Mouse (Mus musculus) MEL (cell line): ENCODE measurements around the gene St6galnac3. TPM values are rescaled to one million over a fixed set of nuclear protein-coding genes. Genes with fewer than 3 reads are reported as not detected.

Experiments used
- DNase-seq: peaks from one replicate; pipeline ENCODE4 v3.0.0; 2011; ENCODE audit warnings: low read depth, low spot score
- H3K27ac ChIP-seq: 2 replicates; pipeline ENCODE4 v1.5.1; 2012; ENCODE audit warnings: low read depth, mild to moderate bottlenecking, control low read depth, low read length, moderate library complexity; ENCODE audit not compliant: control insufficient read depth
- H3K27me3 ChIP-seq, 2 experiments: fragments of 150-350 bp in 1 of 2; sonication (generic) in 1 of 2; 2 replicates each; pipeline ENCODE4 v1.6.1; 2012; ENCODE audit warnings: low read length in 2 of 2, mild to moderate bottlenecking in 2 of 2, improper control_type of control experiment in 1 of 2, moderate library complexity in 1 of 2; ENCODE audit not compliant: insufficient read depth in 2 of 2, control insufficient read depth in 1 of 2
- H3K36me3 ChIP-seq, 2 experiments: 2 replicates each; pipeline ENCODE4 v1.6.1; 2012 to 2014; ENCODE audit warnings: low read length in 2 of 2, improper control_type of control experiment in 1 of 2, inconsistent platforms in 1 of 2, mild to moderate bottlenecking in 1 of 2; ENCODE audit not compliant: insufficient read depth in 2 of 2, control insufficient read depth in 1 of 2
- H3K4me1 ChIP-seq, 2 experiments: fragments of 150-350 bp in 1 of 2; sonication (generic) in 1 of 2; 2 replicates each; pipeline ENCODE4 v1.6.1; 2012; ENCODE audit warnings: low read length in 2 of 2, improper control_type of control experiment in 1 of 2, mild to moderate bottlenecking in 1 of 2; ENCODE audit not compliant: insufficient read depth in 2 of 2, control insufficient read depth in 1 of 2
- H3K4me3 ChIP-seq, 2 experiments: fragments of 150-350 bp in 1 of 2; sonication (generic) in 1 of 2; 2 replicates each; pipeline ENCODE4 v1.5.1; 2012; ENCODE audit warnings: low read depth in 2 of 2, low read length in 2 of 2, mild to moderate bottlenecking in 2 of 2, moderate library complexity in 2 of 2, control low read depth in 1 of 2, improper control_type of control experiment in 1 of 2; ENCODE audit not compliant: control insufficient read depth in 1 of 2, insufficient read depth in 1 of 2
- H3K79me2 ChIP-seq: 2 replicates; pipeline ENCODE4 v1.6.1; 2012; ENCODE audit warnings: mild to moderate bottlenecking, low read length, moderate library complexity; ENCODE audit not compliant: control insufficient read depth, poor library complexity, insufficient read depth
- H3K9ac ChIP-seq: 2 replicates; pipeline ENCODE4 v1.6.1; 2012; ENCODE audit warnings: low read depth, mild to moderate bottlenecking, control low read depth, low read length, moderate library complexity; ENCODE audit not compliant: control insufficient read depth, poor library complexity, severe bottlenecking
- H3K9me3 ChIP-seq: fragments of 150-350 bp; sonication (generic); replicated peaks from 2 replicates; pipeline ENCODE4 v1.6.1; 2012; ENCODE audit warnings: mild to moderate bottlenecking, low read length, improper control_type of control experiment, moderate library complexity; ENCODE audit not compliant: insufficient read depth
- CHD1 ChIP-seq: IDR thresholded peaks from 2 replicates; pipeline ENCODE4 v1.6.1; 2012; ENCODE audit warnings: low read depth, mild to moderate bottlenecking, inconsistent platforms, low read length, improper control_type of control experiment
- CTCF ChIP-seq, 3 experiments: IDR thresholded peaks in 2 of 3; conservative IDR thresholded peaks in 1 of 3; 2 replicates each; pipeline ENCODE4 v1.5.1; 2011 to 2012; ENCODE audit warnings: low read length in 3 of 3, low read depth in 2 of 3, mild to moderate bottlenecking in 2 of 3, improper control_type of control experiment in 1 of 3, inconsistent platforms in 1 of 3, mixed read lengths in 1 of 3, moderate library complexity in 1 of 3; ENCODE audit not compliant: control insufficient read depth in 1 of 3, insufficient read depth in 1 of 3, poor library complexity in 1 of 3, severe bottlenecking in 1 of 3
- GATA1 ChIP-seq: IDR thresholded peaks from 2 replicates; pipeline ENCODE4 v1.6.1; 2011; ENCODE audit warnings: low read depth, low read length, improper control_type of control experiment
- JUND ChIP-seq: IDR thresholded peaks from 2 replicates; pipeline ENCODE4 v1.6.1; 2011; ENCODE audit warnings: low read depth, mild to moderate bottlenecking, improper control_type of control experiment, low read length
- KAT2A ChIP-seq: conservative IDR thresholded peaks from 2 replicates; pipeline ENCODE4 v1.6.1; 2012; ENCODE audit warnings: low read depth, low read length, improper control_type of control experiment, inconsistent platforms
- MAFK ChIP-seq: IDR thresholded peaks from 2 replicates; pipeline ENCODE4 v1.6.1; 2011; ENCODE audit warnings: low read depth, mild to moderate bottlenecking, low read length, improper control_type of control experiment, borderline replicate concordance
- MAX ChIP-seq: IDR thresholded peaks from 2 replicates; pipeline ENCODE4 v1.6.1; 2011; ENCODE audit warnings: low read length, improper control_type of control experiment
- MEF2A ChIP-seq: IDR thresholded peaks from 2 replicates; pipeline ENCODE4 v1.6.1; 2014; ENCODE audit warnings: low read depth, mild to moderate bottlenecking, inconsistent platforms, low read length, improper control_type of control experiment; ENCODE audit not compliant: poor library complexity, insufficient replicate concordance, severe bottlenecking; ENCODE audit errors: extremely low read depth
- MYB ChIP-seq: IDR thresholded peaks from 2 replicates; pipeline ENCODE4 v1.6.1; 2011; ENCODE audit warnings: mild to moderate bottlenecking, low read depth, low read length, improper control_type of control experiment
- MYC ChIP-seq: IDR thresholded peaks from 2 replicates; pipeline ENCODE4 v1.6.1; 2011; ENCODE audit warnings: low read depth, mild to moderate bottlenecking, low read length, improper control_type of control experiment, moderate library complexity
- NELFE ChIP-seq: IDR thresholded peaks from 2 replicates; pipeline ENCODE4 v1.6.1; 2011; ENCODE audit warnings: low read depth, low read length, improper control_type of control experiment
- NRF1 ChIP-seq: IDR thresholded peaks from 2 replicates; pipeline ENCODE4 v1.6.1; 2014; ENCODE audit warnings: low read depth, mild to moderate bottlenecking, inconsistent platforms, low read length, improper control_type of control experiment, moderate library complexity; ENCODE audit not compliant: poor library complexity, insufficient read depth, severe bottlenecking
- POLR2A ChIP-seq, 2 experiments: IDR thresholded peaks; 2 replicates each; pipeline ENCODE4 v1.6.1; 2011 to 2012; ENCODE audit warnings: low read length in 2 of 2, mild to moderate bottlenecking in 2 of 2, control low read depth in 1 of 2, improper control_type of control experiment in 1 of 2, low read depth in 1 of 2, moderate library complexity in 1 of 2; ENCODE audit not compliant: control insufficient read depth in 1 of 2, insufficient read depth in 1 of 2, poor library complexity in 1 of 2
- POLR2AphosphoS2 ChIP-seq: IDR thresholded peaks from 2 replicates; pipeline ENCODE4 v1.6.1; 2011; ENCODE audit warnings: low read length, improper control_type of control experiment
- RCOR1 ChIP-seq: IDR thresholded peaks from 2 replicates; pipeline ENCODE4 v1.6.1; 2012; ENCODE audit warnings: low read depth, mild to moderate bottlenecking, inconsistent platforms, low read length, improper control_type of control experiment
- TBP ChIP-seq: IDR thresholded peaks from 2 replicates; pipeline ENCODE4 v1.8.0; 2011; ENCODE audit warnings: low read depth, low read length, improper control_type of control experiment
- TCF12 ChIP-seq: IDR thresholded peaks from 2 replicates; pipeline ENCODE4 v1.6.1; 2014; ENCODE audit warnings: low read depth, mild to moderate bottlenecking, inconsistent platforms, low read length, improper control_type of control experiment, moderate library complexity
- USF2 ChIP-seq, 2 experiments: IDR thresholded peaks; 2 replicates each; pipeline ENCODE4 v1.6.1; 2011 to 2012; ENCODE audit warnings: improper control_type of control experiment in 2 of 2, low read length in 2 of 2, borderline replicate concordance in 1 of 2, inconsistent platforms in 1 of 2, low read depth in 1 of 2, mild to moderate bottlenecking in 1 of 2; ENCODE audit not compliant: insufficient read depth in 1 of 2
- ZKSCAN1 ChIP-seq: IDR thresholded peaks from 2 replicates; pipeline ENCODE4 v1.6.1; 2012; ENCODE audit warnings: low read depth, mild to moderate bottlenecking, inconsistent platforms, low read length, improper control_type of control experiment, moderate library complexity
- ZMIZ1 ChIP-seq: IDR thresholded peaks from 2 replicates; pipeline ENCODE4 v1.6.1; 2012; ENCODE audit warnings: low read depth, mild to moderate bottlenecking, inconsistent platforms, low read length, improper control_type of control experiment, moderate library complexity
- polyA plus RNA-seq, 2 experiments: library from polyadenylated mRNA; stranded (reverse) in 1 of 2; unstranded in 1 of 2; fragments of >175 nt in 1 of 2; fragments of >200 nt in 1 of 2; gene quantifications; 2 replicates each; pipeline versions ENCODE4 v1.2.1 to v1.2.4; 2012; ENCODE audit warnings: low replicate concordance in 2 of 2, low read depth in 1 of 2; ENCODE audit not compliant: insufficient read length in 2 of 2, insufficient read depth in 1 of 2, missing spikeins in 1 of 2
- total RNA-seq: library from RNA; depleted of rRNA; stranded (reverse); fragments of 300-350 nt; gene quantifications from 2 replicates; pipeline ENCODE4 v1.2.3, GENCODE M21; 2012

The St6galnac3 gene
- total and polyA plus RNA-seq, 3 experiments, result 7.8 to 11.4 TPM; not detected in 1

- Histone ChIP-seq H3K9me3 (no peaks in the 10 kb centered on the region), H3K36me3 (peaks cover 0 to 2% of the 10 kb centered on the region in 2 experiments; a peak in 2 of 4 replicates), H3K27me3 (no peaks in the 10 kb centered on the region), H3K4me1 (no peaks in the 10 kb centered on the region; a peak in 1 of 4 replicates), H3K9ac (no peak overlapping the region), H3K27ac (no peak overlapping the region), H3K4me3 (no peak overlapping the region), H3K79me2 (no peaks in the 10 kb centered on the region)
- DNase-seq, result no peak
- TF ChIP-seq TBP (no peak), NELFE (no peak), NRF1 (no peak), GATA1 (no peak), CHD1 (no peak), MAFK (no peak), ZMIZ1 (no peak)
These were observed 308.0 kb downstream of the St6galnac3 start for GRCm38 (mm10) chr3:153417001-153417400.

- Histone ChIP-seq H3K4me3 (no peak overlapping the region), H3K9ac (no peak overlapping the region), H3K27me3 (no peaks in the 10 kb centered on the region), H3K9me3 (no peaks in the 10 kb centered on the region), H3K4me1 (no peaks in the 10 kb centered on the region; a peak in 1 of 4 replicates), H3K79me2 (no peaks in the 10 kb centered on the region), H3K27ac (no peak overlapping the region), H3K36me3 (peaks cover 0 to 2% of the 10 kb centered on the region in 2 experiments; a peak in 2 of 4 replicates)
- no peak for DNase-seq
- TF ChIP-seq USF2 (IDR thresholded peaks at IDR 0.05; ENCODE audit: borderline replicate concordance in 1 of 2, insufficient read depth in 1 of 2, low read depth in 1 of 2, low read length in 2 of 2) (no peak), NELFE (no peak), ZMIZ1 (no peak), ZKSCAN1 (no peak), MAX (no peak)
These were observed 308.6 kb downstream of the St6galnac3 start for GRCm38 (mm10) chr3:153416383-153416782.

- Histone ChIP-seq H3K36me3 (no peaks in the 10 kb centered on the region; a peak in 1 of 4 replicates), H3K27ac (no peak overlapping the region), H3K27me3 (no peaks in the 10 kb centered on the region), H3K9me3 (no peaks in the 10 kb centered on the region), H3K9ac (no peak overlapping the region)
- TF ChIP-seq KAT2A, result no peak
- TF ChIP-seq ZKSCAN1, result no peak
- no peak for TF ChIP-seq POLR2AphosphoS2
- TF ChIP-seq MYB, result no peak
- TF ChIP-seq RCOR1, result no peak
- no peak for TF ChIP-seq NRF1
- TF ChIP-seq TBP, result no peak
- TF ChIP-seq ZMIZ1, result no peak
- no peak for TF ChIP-seq MYC
- no peak for TF ChIP-seq POLR2A (IDR thresholded peaks at IDR 0.05; ENCODE audit: control insufficient read depth in 1 of 2, insufficient read depth in 1 of 2, low read depth in 1 of 2, low read length in 2 of 2, poor library complexity in 1 of 2)
- no peak for TF ChIP-seq JUND
- no peak for TF ChIP-seq MAFK
- no peak for TF ChIP-seq CTCF (IDR thresholded peaks at IDR 0.05 in 2 of 3, conservative IDR thresholded peaks at IDR 0.05 in 1 of 3; ENCODE audit: control insufficient read depth in 1 of 3, insufficient read depth in 1 of 3, low read depth in 2 of 3, low read length in 3 of 3, poor library complexity in 1 of 3, severe bottlenecking in 1 of 3)
- TF ChIP-seq MEF2A, result no peak
- TF ChIP-seq TCF12, result no peak
- no peak for TF ChIP-seq MAX
- TF ChIP-seq, all 39 proteins: peak for 0
- no peak for DNase-seq
- no peaks in the 10 kb centered on the region for H3K4me1 ChIP-seq
- no peak overlapping the region for H3K4me3 ChIP-seq
- no peaks in the 10 kb centered on the region for H3K79me2 ChIP-seq
These were observed 310.8 kb downstream of the St6galnac3 start for GRCm38 (mm10) chr3:153414132-153414531.
